Comparison of ENCODE assay signal across 14 mouse cellular contexts in the genomic region with DNA sequence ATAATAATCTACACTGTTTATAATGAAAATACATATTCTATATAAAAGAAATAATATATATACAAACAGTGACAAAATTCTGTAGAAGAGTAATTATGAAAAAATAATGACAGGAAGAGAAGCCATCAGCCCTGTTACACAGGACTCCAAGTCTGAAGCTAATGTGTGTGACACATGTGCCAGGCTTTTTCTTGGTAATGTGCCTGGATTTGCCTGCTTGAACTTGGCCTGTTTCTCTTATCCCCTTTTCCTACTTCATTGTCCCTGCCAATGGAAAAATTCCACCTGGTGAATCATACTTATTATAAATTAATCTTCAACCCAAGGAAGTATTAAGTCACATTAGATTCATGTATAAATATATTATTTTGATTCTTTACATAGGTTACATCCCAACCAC.
"Had no signal": no experiment of that assay in that cellular context is flagged by ENCODE, and none has a peak within 500 bp of the region (broad histone marks: within the 10 kb centered on the region; RNA-seq: fewer than 3 reads in every experiment).

No protein-coding gene starts in this region.

- ATAC-seq: liver, postnatal 0 days; midbrain, embryonic 13.5 days had no signal

- H3K27me3 ChIP-seq: limb, embryonic 12.5 days; liver, embryonic 13.5 days; lung, embryonic 15.5 days; midbrain, embryonic 13.5 days; neural tube, embryonic 15.5 days had no signal

- H3K9ac ChIP-seq: limb, embryonic 12.5 days; liver, embryonic 13.5 days; liver, postnatal 0 days; lung, embryonic 15.5 days; midbrain, embryonic 13.5 days; neural tube, embryonic 15.5 days had no signal

- H3K9me3 ChIP-seq: limb, embryonic 12.5 days; liver, embryonic 13.5 days; lung, embryonic 15.5 days; midbrain, embryonic 13.5 days; neural tube, embryonic 15.5 days had no signal

- DNase-seq: kidney, postnatal 10 days; kidney, postnatal 4 days; liver; liver, embryonic 13.5 days; liver, postnatal 0 days; lung, postnatal 14 days; thymus, postnatal 14 days had no signal

- H3K4me1 ChIP-seq: limb, embryonic 12.5 days; liver, embryonic 13.5 days; lung, embryonic 15.5 days; midbrain, embryonic 13.5 days; neural tube, embryonic 15.5 days had no signal

- H3K27ac ChIP-seq: limb, embryonic 12.5 days; liver, embryonic 13.5 days; lung, embryonic 15.5 days; macrophage; midbrain, embryonic 13.5 days; neural tube, embryonic 15.5 days; stomach, postnatal 0 days had no signal

- H3K4me2 ChIP-seq: limb, embryonic 12.5 days; liver, embryonic 13.5 days; lung, embryonic 15.5 days; midbrain, embryonic 13.5 days; neural tube, embryonic 15.5 days had no signal

- H3K4me3 ChIP-seq: limb, embryonic 12.5 days; liver, embryonic 13.5 days; lung, embryonic 15.5 days; midbrain, embryonic 13.5 days; myocyte; neural tube, embryonic 15.5 days had no signal

- H3K36me3 ChIP-seq: limb, embryonic 12.5 days; liver, embryonic 13.5 days; lung, embryonic 15.5 days; midbrain, embryonic 13.5 days; neural tube, embryonic 15.5 days had no signal
